Mouse (Mus musculus): Measurements from ENCODE around the gene Kcnip1. TPM values are rescaled to one million over a fixed set of nuclear protein-coding genes. Genes with fewer than 3 reads are reported as not detected.

Kcnip1 gene
- total RNA-seq, 2 experiments from 2014 or later = 0.12 TPM; not detected in 1

- no peak for DNase-seq (ENCODE audit: low spot score)
Observed at GRCm38 (mm10) chr11:33908360-33909175, 84.4 kb downstream of the Kcnip1 start.

DNA sequence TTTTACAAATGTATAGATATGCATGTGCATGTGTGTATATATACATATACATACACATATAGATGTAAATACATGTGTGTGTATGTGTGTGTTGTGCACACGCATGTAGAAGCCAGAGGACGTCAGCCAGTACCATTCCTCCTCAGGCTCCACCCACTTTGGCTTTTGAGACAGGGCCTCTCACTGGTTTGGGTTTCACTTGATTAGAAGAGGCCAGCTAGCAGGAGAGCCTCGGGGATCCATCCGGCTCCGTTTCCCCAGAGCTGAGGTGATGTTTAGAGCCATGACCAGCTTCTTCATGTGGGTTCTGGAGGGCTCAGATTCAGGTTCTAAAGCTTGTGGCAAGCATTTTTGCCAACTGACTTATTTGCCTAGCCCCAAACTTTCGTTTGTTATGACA, 89.5 kb downstream of the Kcnip1 start:
- DNase-seq (ENCODE audit: low spot score) = no peak

DNA sequence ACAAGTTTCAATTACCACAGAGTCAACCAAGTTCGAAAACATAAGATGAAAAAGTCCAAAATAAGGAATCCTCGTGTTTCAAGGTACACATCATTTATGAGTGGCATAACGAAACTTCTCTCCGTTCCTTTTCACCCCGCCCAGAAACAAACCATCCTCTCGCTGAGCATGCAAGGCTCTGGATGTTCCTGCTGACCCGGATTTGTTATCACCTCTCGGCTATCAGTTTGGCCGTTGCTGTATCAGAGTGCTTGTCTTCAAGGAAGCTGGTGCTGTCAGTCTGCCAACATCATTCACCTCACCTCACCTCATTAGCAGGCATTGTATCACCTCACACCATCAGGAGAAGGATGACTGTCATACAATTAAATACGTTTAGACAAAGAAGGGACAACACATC, 90.6 kb downstream of the Kcnip1 start:
- no peak for DNase-seq (ENCODE audit: low spot score)

DNA sequence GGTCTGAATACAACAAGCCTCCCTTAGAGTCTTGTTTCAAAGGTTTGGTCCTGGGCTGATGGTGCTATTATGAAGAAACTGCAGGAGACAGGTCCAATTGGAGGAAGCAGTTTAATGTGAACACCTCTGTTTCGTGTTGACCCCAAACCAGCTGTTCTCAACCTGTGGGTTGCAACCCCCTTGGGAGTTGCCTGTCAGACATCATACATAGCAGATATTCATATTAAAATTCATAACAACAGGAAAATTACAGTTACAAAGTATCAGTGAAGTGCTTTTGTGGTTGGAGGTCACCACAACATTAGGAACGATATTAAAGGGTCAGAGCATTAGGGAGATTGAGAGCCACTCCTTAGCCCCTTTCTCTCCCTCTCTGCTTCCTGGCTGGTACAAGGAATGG, 91.2 kb downstream of the Kcnip1 start:
- DNase-seq (ENCODE audit: low spot score) = no peak

GRCm38 (mm10) chr11:33891084-33891483, 101.9 kb downstream of the Kcnip1 start:
- no peak for DNase-seq (ENCODE audit: low spot score)

- no peak for DNase-seq (ENCODE audit: low spot score)
Observed at GRCm38 (mm10) chr11:33890382-33890781, 102.6 kb downstream of the Kcnip1 start.

DNA sequence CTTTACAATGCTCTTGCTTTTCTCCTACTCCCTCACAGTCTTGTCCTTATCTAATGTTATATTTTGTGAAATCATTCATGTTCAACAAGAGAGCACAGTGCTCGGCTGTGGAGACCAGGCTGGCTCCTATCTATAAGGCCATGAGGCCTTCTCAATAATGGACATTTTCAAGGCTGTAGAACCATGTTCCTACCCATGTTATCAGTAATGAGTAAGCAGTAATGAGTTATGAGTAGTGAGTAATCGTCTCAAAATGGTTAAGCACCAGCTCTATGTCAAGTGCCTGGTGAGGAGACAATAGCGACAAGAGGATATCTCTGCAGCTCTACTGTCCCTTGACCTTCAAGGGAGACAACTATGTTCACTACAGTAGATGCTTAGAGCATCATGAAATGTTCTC, 105.3 kb downstream of the Kcnip1 start:
- no peak for DNase-seq (ENCODE audit: low spot score)

DNA sequence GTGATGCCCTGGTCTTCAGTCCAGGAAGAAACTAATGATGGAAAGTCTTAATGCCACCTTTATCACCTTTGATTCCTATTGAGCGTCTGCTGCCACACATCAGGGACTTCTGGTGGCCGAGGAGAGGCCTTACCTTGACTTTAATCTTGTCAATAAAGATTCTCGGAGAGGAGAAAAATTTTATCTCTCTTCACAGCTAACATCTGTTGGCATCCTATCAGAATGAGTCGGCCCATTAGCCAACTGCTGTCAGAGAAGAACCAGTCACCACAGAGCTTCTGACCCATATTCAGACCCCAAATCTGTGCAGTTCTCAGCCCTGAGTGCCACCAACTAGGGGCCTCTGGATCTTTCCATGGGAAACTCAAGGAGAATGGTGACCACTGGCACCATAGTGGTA, 107.0 kb downstream of the Kcnip1 start:
- DNase-seq (ENCODE audit: low spot score) = no peak

DNA sequence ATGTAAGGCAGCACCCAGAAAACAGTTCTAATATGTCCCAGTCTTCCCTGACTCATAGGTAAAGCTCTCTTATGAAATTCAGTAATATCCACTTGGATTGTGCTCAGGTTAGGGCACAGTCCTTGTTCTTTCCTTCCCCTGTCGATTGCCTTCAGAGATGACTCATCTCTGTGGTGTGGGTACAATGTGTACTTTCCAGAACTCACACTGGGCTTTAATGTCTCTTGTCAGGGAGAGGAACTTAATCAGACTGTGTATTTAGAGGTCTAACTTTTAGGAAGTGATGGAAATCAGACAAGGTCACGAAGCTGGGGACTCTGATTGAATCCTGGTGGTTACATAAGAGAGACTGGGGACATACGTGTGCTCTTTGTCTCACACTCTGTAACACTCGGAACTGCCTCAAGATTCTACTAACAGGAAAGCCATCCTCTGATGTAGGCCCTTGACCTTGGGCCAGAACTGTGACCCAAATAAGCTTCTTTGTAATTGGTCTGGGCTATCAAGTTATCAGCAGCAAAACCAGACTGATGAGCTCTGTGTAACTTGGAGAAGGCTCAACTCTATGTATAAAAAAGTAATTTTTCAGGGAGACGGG, 110.1 kb downstream of the Kcnip1 start:
- DNase-seq (ENCODE audit: low spot score) = peak; percentile 14

DNA sequence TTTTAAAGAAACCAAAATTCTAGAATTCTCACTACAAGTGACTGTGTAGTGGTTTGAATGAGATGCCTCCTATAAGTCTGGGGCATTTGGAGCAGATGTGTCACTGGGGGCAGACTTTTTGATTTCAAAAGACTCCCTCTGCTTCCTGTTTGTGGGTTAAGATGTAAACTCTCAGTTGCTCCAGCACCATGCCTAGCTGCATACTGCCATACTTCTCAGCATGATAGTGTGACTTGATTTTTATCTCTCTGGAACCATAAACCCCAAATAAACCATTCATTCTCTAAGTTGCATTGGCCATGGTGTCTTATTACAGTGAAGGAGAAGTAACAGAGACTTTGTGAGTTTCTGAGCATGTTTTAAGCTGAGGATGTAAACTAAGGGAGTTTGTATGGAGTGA, 118.0 kb downstream of the Kcnip1 start:
- no peak for DNase-seq (ENCODE audit: low spot score)

GRCm38 (mm10) chr11:33873071-33873781, 119.7 kb downstream of the Kcnip1 start:
- no peak for DNase-seq (ENCODE audit: low spot score)

GRCm38 (mm10) chr11:33872716-33873048, 120.3 kb downstream of the Kcnip1 start:
- no peak for DNase-seq (ENCODE audit: low spot score)

DNA sequence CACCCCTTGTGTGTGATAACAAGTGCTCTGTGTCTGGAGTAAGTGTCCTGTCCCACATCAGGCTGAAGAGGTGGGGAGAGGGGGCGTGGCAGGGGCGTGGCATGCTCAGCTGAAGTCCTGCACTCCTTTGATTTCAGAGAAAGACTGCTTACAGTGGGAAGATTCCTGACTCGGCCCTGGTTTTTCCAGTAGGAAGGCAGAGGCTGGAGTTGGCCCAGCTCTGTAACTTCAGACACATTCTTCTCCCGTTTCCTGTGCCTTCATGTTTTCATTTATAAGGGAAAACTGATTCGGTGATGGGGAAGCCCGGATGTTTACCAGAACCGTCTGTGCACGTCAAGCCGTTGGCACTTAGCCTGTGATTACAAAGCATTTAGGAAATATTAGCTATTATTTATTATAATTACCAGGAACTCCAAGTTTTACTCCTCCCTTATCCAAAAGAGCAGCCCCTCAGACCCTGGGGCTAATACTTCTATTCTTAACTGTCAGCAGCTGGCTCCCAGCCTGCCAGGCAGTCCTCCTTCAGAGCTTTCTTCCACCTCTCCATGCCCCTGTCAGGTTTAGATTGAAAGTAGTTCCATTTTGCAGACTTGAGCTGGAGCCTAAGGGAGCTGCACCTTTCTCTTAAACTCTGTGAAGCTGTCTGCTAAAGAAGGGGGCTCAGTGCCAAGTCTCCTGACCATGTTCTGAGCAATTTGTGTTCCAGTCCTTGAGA, 120.8 kb downstream of the Kcnip1 start:
- DNase-seq (ENCODE audit: low spot score) = no peak

DNA sequence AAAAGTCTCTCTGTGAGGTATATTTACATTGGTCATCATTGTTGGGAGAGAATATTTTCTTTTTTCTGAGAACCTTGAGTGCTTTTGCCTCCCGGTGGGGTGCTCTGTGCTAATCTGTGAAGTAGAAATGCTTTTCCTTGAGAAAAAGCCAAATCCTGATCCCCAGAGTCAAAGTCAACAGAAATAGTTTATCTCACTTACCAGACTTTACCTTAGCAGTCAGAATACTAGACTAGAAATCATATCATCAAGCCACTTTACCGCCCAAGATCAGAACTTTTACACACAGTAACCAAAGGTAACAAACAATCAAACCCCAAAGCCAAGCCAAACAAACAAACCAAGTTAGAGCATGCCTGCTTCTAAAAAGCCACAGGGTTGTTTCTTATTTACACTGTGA, 122.7 kb downstream of the Kcnip1 start:
- no peak for DNase-seq (ENCODE audit: low spot score)

GRCm38 (mm10) chr11:33869559-33869958, 123.4 kb downstream of the Kcnip1 start:
- DNase-seq (ENCODE audit: low spot score) = no peak

GRCm38 (mm10) chr11:33866775-33867174, 126.2 kb downstream of the Kcnip1 start:
- DNase-seq (ENCODE audit: low spot score) = no peak

- no peak for DNase-seq (ENCODE audit: low spot score)
Observed at GRCm38 (mm10) chr11:33864245-33864644, 128.7 kb downstream of the Kcnip1 start.

DNA sequence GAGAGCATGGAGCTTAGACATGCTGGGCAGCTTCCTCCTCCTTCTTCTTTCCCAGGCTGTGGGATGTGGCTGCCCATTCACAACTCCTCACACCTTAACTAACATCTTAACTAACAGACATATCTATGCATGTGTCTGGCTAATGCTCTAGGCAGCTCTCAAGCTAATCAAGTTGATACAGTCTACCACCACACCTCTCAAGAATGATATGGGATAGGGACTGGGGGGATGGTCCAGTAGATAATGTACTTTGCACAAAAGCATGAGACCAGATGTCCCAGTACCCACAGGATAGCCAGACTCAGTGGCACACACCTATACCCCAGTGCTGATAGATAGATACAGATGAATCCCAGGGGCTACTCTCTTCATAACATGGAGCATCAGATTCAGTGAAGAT, 131.1 kb downstream of the Kcnip1 start:
- DNase-seq (ENCODE audit: low spot score) = no peak

DNA sequence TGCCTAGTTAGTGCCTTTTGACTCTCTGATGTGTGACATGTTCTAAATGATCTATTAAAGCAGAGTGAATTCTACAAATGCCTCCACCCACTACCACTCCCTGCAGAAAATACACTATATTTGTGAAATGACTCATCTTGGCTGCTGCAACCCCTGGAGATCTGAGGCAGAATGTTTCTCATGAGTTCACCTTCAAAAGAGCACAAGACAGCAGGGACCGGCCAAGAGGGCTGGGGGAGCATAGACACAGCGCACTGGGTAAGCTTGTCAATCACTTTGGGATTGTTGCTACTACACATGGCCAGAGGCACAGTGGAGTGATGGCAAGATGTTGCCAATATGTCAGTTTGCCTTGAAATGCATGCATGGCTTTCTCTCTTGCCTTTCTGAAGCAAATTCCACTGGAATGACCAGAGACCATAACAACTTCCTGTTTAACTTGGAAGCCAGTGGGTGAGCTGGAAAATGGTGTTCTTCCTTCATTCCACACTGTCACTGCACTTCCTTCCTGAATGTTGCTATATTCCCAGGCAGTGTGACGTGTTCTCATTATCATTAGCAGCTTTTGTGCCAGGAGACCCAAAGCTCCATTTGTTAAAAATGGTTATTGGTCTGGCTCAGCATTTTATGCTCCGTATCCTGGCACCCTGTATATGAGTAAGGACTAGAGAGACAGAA, 131.9 kb downstream of the Kcnip1 start:
- DNase-seq (ENCODE audit: low spot score) = no peak

DNA sequence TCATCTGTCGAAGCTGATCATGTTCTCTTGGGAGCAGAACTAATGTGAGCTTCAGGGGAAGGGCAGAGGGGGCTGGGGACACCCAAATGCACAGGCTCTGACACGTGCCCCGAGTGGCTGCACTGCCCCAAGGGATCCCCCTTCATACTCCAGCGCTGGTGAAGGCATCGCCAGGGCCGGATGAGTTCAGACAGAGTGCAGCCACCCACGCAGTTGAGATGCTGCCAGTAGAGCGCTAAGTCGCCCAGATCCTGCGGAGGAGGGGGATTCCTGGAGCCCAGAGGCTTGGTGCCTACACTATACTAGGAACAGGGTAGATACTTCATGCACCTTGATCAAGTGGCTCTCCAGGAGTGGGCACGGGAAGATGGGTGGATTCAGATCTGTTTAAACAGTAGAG, 143.3 kb downstream of the Kcnip1 start:
- no peak for DNase-seq (ENCODE audit: low spot score)

DNA sequence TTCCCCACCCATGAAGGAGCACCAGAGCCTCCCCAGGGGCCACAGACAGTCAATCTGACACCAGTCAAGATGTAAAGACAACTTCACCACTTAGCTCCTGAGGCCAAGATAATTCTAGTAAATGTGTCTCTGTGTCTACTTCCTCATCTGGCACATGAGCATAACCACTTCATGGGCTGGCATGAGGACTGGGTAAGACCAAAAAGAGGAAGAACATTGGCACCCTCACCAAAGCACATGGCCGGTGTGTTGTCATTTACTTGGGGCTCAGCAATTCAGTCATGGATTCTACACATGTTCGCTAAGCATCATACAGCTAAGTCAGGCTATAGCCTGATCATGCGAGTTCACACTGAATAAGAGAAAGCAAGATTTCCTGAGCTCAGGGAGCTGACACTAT, 144.3 kb downstream of the Kcnip1 start:
- DNase-seq (ENCODE audit: low spot score) = no peak

GRCm38 (mm10) chr11:33845931-33846330, 147.0 kb downstream of the Kcnip1 start:
- no peak for DNase-seq (ENCODE audit: low spot score)
